Mouse (Mus musculus): ENCODE data around the gene Agpat1. TPM values are rescaled to one million over a fixed set of nuclear protein-coding genes. Genes with fewer than 3 reads are reported as not detected.

The Agpat1 gene
- 172 and 183 TPM in 2 replicates for polyA plus RNA-seq (2012; rRNA removed)

GRCm38 (mm10) chr17:34604061-34604508 is at the start of gene Agpat1:
Gene Agpat1 (plus strand): TSS chr17:34604262.

GRCm38 (mm10) chr17:34564003-34564421 is 40.0 kb upstream of the Agpat1 start, which contains the start of gene Notch4:
Gene Notch4 (plus strand): TSS chr17:34564268.

GRCm38 (mm10) chr17:34589681-34590101 is 14.4 kb upstream of the Agpat1 start, which contains the start of gene Gpsm3:
Gene Gpsm3 (plus strand): TSS chr17:34589806.

DNA sequence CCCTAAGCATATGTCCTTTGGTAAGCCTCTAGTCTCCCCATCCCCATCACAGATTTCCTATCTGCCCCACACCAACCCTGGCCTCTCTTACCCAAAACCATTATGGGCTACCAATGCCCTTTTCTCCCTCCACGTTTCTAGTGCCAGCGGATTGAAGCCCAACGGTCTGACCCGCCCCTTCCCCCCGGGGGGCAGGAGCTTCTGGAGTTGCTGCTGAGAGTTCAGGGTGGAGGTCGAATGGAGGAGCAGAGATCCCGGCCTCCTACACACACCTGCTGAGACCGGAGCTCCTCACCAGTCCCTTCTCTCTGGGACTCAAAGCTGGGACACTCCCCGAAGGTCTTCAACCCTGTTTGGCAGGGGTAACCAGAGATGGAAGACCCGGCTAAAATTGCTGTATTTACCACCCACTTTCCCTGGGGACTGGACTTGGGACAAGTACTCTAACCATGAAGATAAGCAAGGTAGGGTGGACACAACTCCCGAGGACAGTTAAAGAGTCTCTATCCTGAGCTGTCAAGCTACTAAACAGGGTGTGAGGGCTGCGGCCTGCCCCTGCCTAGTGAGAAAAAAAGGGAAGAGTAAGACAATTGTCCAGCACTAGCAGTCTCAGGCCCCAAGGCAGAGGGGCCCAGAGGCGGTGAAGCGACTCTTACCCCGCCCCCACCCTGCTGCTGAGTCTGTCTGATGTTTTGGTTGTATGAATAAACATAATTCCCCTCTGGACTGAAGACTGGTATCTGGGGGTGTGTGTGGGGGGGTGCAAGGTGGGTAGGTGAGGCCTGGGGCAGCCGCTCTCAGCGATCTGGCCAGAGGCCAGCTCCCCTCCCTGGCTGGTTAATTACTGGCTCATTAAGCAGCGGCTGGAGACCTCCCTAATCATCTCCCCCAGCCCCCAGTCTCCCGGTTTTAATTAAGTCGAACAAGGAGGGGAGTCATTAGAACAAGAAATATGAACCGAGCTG is 12.8 kb upstream of the Agpat1 start, which contains the start of gene Pbx2:
Gene Pbx2 (plus strand): TSS at position 238 of the 965 bp plus-strand sequence.

GRCm38 (mm10) chr17:34597566-34598095 is 6.4 kb upstream of the Agpat1 start, which contains the start of gene Ager:
Gene Ager (plus strand): TSS chr17:34597862.

GRCm38 (mm10) chr17:34603375-34604060 is 544 bp upstream of the Agpat1 start, which contains the start of gene Rnf5:
Gene Rnf5 (minus strand): TSS chr17:34603690.

DNA sequence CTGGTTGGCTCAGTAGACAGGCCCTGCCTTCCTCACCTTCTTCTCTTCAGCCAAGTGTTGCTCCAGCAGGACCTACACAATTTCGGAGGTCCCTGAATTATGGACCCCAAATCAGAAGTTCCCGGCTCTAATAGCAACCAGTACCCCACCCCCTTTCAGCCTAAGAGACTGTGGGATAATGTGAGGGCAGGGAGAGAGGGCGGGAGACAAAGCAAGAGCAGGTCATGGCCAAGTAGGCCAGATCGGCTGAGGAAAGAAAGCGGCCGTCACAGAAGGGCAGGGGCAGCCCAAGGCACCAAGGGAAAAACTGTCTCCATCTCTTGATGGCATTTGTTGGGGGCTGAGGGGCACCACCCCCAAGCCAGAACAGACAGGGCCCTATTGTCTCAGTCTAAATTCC is 11.8 kb downstream of the Agpat1 start, which contains the start of gene Egfl8:
Gene Egfl8 (minus strand): TSS at position 101 of the 400 bp plus-strand sequence.

GRCm38 (mm10) chr17:34627943-34628643 is 24.0 kb downstream of the Agpat1 start, which contains the start of gene Ppt2:
Gene Ppt2 (minus strand): TSS chr17:34628510.

GRCm38 (mm10) chr17:34629221-34629751 is 25.2 kb downstream of the Agpat1 start, which contains the start of gene Prrt1:
Gene Prrt1 (plus strand): TSS chr17:34629533.

DNA sequence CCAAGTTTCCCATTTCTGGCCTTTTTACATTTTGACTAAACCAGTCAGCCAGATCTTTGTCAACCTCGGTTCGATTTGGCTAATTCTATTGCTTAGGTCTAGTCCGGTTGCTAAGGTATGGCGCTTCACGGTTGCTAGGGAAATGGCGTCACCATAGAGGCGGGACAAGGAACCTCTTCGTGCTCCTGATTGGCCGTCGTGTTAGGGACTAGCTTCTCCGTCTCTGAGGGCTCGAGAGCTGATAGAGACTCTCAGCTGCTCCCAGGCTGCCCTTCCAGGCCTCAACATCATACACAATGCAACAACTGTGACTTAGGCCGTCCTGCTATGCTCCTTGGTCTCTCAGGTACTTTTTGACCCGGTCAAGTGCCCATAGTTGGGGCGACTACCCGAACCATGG is 40.5 kb downstream of the Agpat1 start, which contains the start of gene Fkbpl:
Gene Fkbpl (plus strand): TSS at position 157 of the 400 bp plus-strand sequence.

DNA sequence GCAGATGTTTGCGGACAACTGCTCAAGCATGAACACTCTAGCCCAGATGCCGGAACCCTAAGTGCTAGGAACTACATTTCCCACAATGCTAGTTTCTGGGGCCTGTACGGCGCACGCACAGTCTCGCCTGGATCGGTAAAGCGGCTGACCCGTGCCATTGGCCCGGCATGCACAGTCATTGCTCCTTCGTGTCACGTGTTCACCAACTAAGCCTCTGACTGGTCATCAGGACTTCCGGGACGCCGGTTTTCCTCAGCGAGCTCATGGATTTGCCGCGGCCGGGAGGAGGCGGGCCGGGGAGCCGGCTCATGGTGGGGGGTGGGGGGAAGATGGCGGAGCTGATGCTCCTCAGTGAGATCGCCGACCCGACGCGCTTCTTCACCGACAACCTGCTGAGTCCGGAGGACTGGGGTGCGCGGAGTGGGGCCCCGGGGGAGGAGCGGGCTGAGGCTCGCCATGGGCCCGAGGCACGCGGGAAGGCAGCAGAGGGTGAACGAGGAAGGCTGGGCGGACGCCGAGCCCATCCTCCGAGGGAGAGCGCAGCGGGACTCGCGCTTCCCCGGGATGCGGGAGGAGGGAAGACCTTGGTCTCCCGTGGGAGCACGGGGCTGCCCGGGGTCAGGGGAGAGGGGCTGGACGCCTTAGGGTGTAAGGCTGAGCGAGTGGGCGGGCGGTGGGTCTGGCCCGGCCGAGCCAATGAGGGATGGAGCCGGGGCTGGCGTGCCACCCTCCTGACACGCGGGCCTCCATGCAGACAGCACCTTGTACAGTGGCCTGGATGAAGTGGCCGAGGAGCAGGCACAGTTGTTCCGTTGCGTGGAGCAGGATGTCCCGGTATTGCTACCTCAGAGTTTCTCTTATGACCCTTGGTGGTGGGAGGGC is 43.1 kb downstream of the Agpat1 start, which contains the start of gene Atf6b:
Gene Atf6b (plus strand): TSS at position 241 of the 882 bp plus-strand sequence.

Other genes with a start within 250 kb of the Agpat1 start
- 0.03 and 0.05 TPM in 2 replicates for gene Btnl2, start 249.4 kb upstream of the Agpat1 start, polyA plus RNA-seq (2012; rRNA removed)
- not detected in 2 replicates for gene Btnl1, start 227.1 kb upstream of the Agpat1 start, polyA plus RNA-seq (2012; rRNA removed)
- 10.5 and 11.5 TPM in 2 replicates for gene BC051142, start 205.4 kb upstream of the Agpat1 start, polyA plus RNA-seq (2012; rRNA removed)
- not detected in 2 replicates for gene Btnl4, start 126.9 kb upstream of the Agpat1 start, polyA plus RNA-seq (2012; rRNA removed)
- gene Btnl6, start 86.9 kb upstream of the Agpat1 start, polyA plus RNA-seq (2012; rRNA removed) = not detected in 2 replicates
- gene Notch4, start 40.0 kb upstream of the Agpat1 start, polyA plus RNA-seq (2012; rRNA removed) = 11.9 and 13.3 TPM in 2 replicates
- gene Gpsm3, start 14.5 kb upstream of the Agpat1 start, polyA plus RNA-seq (2012; rRNA removed) = 3.4 and 4.3 TPM in 2 replicates
- gene Pbx2, start 13.0 kb upstream of the Agpat1 start, polyA plus RNA-seq (2012; rRNA removed) = 104 and 106 TPM in 2 replicates
- gene Ager, start 6.4 kb upstream of the Agpat1 start, polyA plus RNA-seq (2012; rRNA removed) = 8.7 and 9.9 TPM in 2 replicates
- 226 and 258 TPM in 2 replicates for gene Rnf5, start 572 bp upstream of the Agpat1 start, polyA plus RNA-seq (2012; rRNA removed)
- gene Egfl8, start 11.7 kb downstream of the Agpat1 start, polyA plus RNA-seq (2012; rRNA removed) = 9.5 and 13.6 TPM in 2 replicates
- 25.5 and 27.9 TPM in 2 replicates for gene Ppt2, start 24.2 kb downstream of the Agpat1 start, polyA plus RNA-seq (2012; rRNA removed)
- gene Prrt1, start 25.3 kb downstream of the Agpat1 start, polyA plus RNA-seq (2012; rRNA removed) = 44.9 and 49.4 TPM in 2 replicates
- gene Fkbpl, start 40.5 kb downstream of the Agpat1 start, polyA plus RNA-seq (2012; rRNA removed) = 5.3 and 5.5 TPM in 2 replicates
- gene Atf6b, start 42.9 kb downstream of the Agpat1 start, polyA plus RNA-seq (2012; rRNA removed) = 107 and 109 TPM in 2 replicates
- 0.34 and 0.75 TPM in 2 replicates for gene Tnxb, start 66.3 kb downstream of the Agpat1 start, polyA plus RNA-seq (2012; rRNA removed)
- gene C4b, start 139.6 kb downstream of the Agpat1 start, polyA plus RNA-seq (2012; rRNA removed) = 0.23 and 0.74 TPM in 2 replicates
- gene Cyp21a1, start 200.3 kb downstream of the Agpat1 start, polyA plus RNA-seq (2012; rRNA removed) = 0.04 TPM in 1 of 2 replicates, not detected in the other
- gene Stk19, start 232.7 kb downstream of the Agpat1 start, polyA plus RNA-seq (2012; rRNA removed) = 68.6 and 70.2 TPM in 2 replicates
- 84.5 and 86.1 TPM in 2 replicates for gene Dxo, start 232.8 kb downstream of the Agpat1 start, polyA plus RNA-seq (2012; rRNA removed)
- 102 and 104 TPM in 2 replicates for gene Skiv2l, start 245.9 kb downstream of the Agpat1 start, polyA plus RNA-seq (2012; rRNA removed)
- 74.4 and 75.2 TPM in 2 replicates for gene Nelfe, start 246.1 kb downstream of the Agpat1 start, polyA plus RNA-seq (2012; rRNA removed)

Measured in central nervous system, embryonic 14 days (tissue).